Mouse (Mus musculus) gonadal fat pad, adult 2 months (tissue): ENCODE measurements at regions not wholly inside any gene's neighbourhood (a gene's known extent, or its start where the extent isn't known, plus 50 kb on each side); places are given as distances from the start of the nearest gene placed in this dataset.

ENCODE experiments used
- DNase-seq: peaks from one replicate; pipeline ENCODE4 v3.0.0-alpha.2; 2012; ENCODE audit warnings: low read depth

- DNase-seq, result no peak
Measured at GRCm38 (mm10) chr11:19826481-19827185, 97.5 kb upstream of the Spred2 start.

GRCm38 (mm10) chr11:19827996-19828395 lies 96.2 kb upstream of the Spred2 start:
- no peak for DNase-seq

- DNase-seq, result no peak
Measured at GRCm38 (mm10) chr11:19828959-19829401, 95.2 kb upstream of the Spred2 start.

- DNase-seq, result no peak
Measured at GRCm38 (mm10) chr11:19829564-19830279, 94.5 kb upstream of the Spred2 start.

GRCm38 (mm10) chr11:19830280-19831062 lies 93.7 kb upstream of the Spred2 start:
- DNase-seq, result no peak

- DNase-seq, result no peak
Measured at GRCm38 (mm10) chr11:19834561-19834960, 89.6 kb upstream of the Spred2 start.

- no peak for DNase-seq
Measured at GRCm38 (mm10) chr11:19835221-19835745, 88.9 kb upstream of the Spred2 start.

GRCm38 (mm10) chr11:19838932-19839331 lies 85.2 kb upstream of the Spred2 start:
- no peak for DNase-seq

GRCm38 (mm10) chr11:19843084-19843483 lies 81.1 kb upstream of the Spred2 start:
- no peak for DNase-seq

GRCm38 (mm10) chr11:19847910-19848309 lies 76.3 kb upstream of the Spred2 start:
- no peak for DNase-seq

- DNase-seq, result no peak
Measured at GRCm38 (mm10) chr11:19848412-19848811, 75.8 kb upstream of the Spred2 start.

GRCm38 (mm10) chr11:19849347-19849811 lies 74.8 kb upstream of the Spred2 start:
- DNase-seq, result no peak

GRCm38 (mm10) chr11:19849844-19850420 lies 74.2 kb upstream of the Spred2 start:
- DNase-seq, result no peak

- DNase-seq, result no peak
Measured at GRCm38 (mm10) chr11:19851022-19851615, 73.1 kb upstream of the Spred2 start.

- DNase-seq, result no peak
Measured at GRCm38 (mm10) chr11:19861596-19861995, 62.6 kb upstream of the Spred2 start.

GRCm38 (mm10) chr11:19863327-19863726 lies 60.8 kb upstream of the Spred2 start:
- no peak for DNase-seq

- no peak for DNase-seq
Measured at GRCm38 (mm10) chr11:19866262-19866661, 57.9 kb upstream of the Spred2 start.

GRCm38 (mm10) chr11:19869671-19870070 lies 54.5 kb upstream of the Spred2 start:
- no peak for DNase-seq

- DNase-seq, result no peak
Measured at GRCm38 (mm10) chr11:19870136-19870535, 54.0 kb upstream of the Spred2 start.

GRCm38 (mm10) chr11:19873796-19874195 lies 50.4 kb upstream of the Spred2 start:
- DNase-seq, result peak; percentile 93
